Mouse (Mus musculus) kidney, embryonic 16.5 days (tissue): ENCODE data around the gene Zfpm1. TPM values are rescaled to one million over a fixed set of nuclear protein-coding genes. Genes with fewer than 3 reads are reported as not detected.

Source experiments
- ATAC-seq: fragments of 200-750 bp; cut with Nextera tagmentation; 2 replicates; pipeline ENCODE4 v1.8.0; 2017; ENCODE audit warnings: moderate TSS enrichment; ENCODE audit not compliant: low FRiP score, low TSS enrichment
- H3K27ac ChIP-seq: fragments of 300-500 bp; sonication (generic); 2 replicates; pipeline ENCODE4 v1.5.1; 2014; ENCODE audit warnings: low read length
- H3K27me3 ChIP-seq: fragments of 300-500 bp; sonication (generic); 2 replicates; pipeline ENCODE4 v1.6.1; 2014; ENCODE audit warnings: low read length, control low read depth, mixed read lengths; ENCODE audit not compliant: insufficient read depth
- H3K36me3 ChIP-seq: fragments of 300-500 bp; sonication (generic); 2 replicates; pipeline ENCODE4 v1.6.1; 2014; ENCODE audit warnings: low read length, control low read depth, mixed read lengths; ENCODE audit not compliant: insufficient read depth
- H3K4me1 ChIP-seq: fragments of 300-500 bp; sonication (generic); 2 replicates; pipeline ENCODE4 v1.6.1; 2014; ENCODE audit warnings: low read length, control low read depth, mixed read lengths; ENCODE audit not compliant: insufficient read depth
- H3K4me2 ChIP-seq: fragments of 300-500 bp; sonication (generic); replicated peaks from 2 replicates; pipeline ENCODE4 v1.6.1; 2014; ENCODE audit warnings: low read depth, low read length
- H3K4me3 ChIP-seq: fragments of 300-500 bp; sonication (generic); 2 replicates; pipeline ENCODE4 v1.5.1; 2014; ENCODE audit warnings: mild to moderate bottlenecking, low read length
- H3K9ac ChIP-seq: fragments of 300-500 bp; sonication (generic); replicated peaks from 2 replicates; pipeline ENCODE4 v1.6.1; 2014; ENCODE audit warnings: low read length
- H3K9me3 ChIP-seq: fragments of 300-500 bp; sonication (generic); 2 replicates; pipeline ENCODE4 v1.6.1; 2016; ENCODE audit warnings: low read length, control low read depth
- whole genome bisulfite sequencing: fragments of 180-500 bp; shearing (Covaris S2); extraction: QIAGEN DNeasy Blood & Tissue Kit; methylation state at CpG from one replicate; pipeline ENCODE4 v1.1.7; 2014; 5-methylcytosine and 5-hydroxymethylcytosine counted together
- polyA plus RNA-seq: library from polyadenylated mRNA; unstranded; fragments of >200 nt; fragmentation: Nextera tagmentation; extraction: Ambion mirVana; gene quantifications from 2 replicates; pipeline ENCODE4 v1.2.1, GENCODE M21; 2015

Gene Zfpm1
- polyA plus RNA-seq, 1 experiment from 2014 or later: 1.6 TPM

- ATAC-seq: no peak
- Histone ChIP-seq H3K4me1 (peaks cover 4% of the 10 kb centered on the region), H3K36me3 (peaks cover 43% of the 10 kb centered on the region), H3K4me2 (no peak overlapping the region), H3K9ac (no peak overlapping the region), H3K27ac (no peak overlapping the region), H3K27me3 (no peaks in the 10 kb centered on the region), H3K9me3 (no peaks in the 10 kb centered on the region), H3K4me3 (no peak overlapping the region)
- WGBS: 75% methylated on average over 4 of the region's 4 CpGs
Measured at GRCm38 (mm10) chr8:122383039-122383438, 101.1 kb downstream of the Zfpm1 start.

Other genes starting within 250 kb of the Zfpm1 start
- gene Trhr2, start 78.6 kb downstream of the Zfpm1 start, polyA plus RNA-seq: not detected in 2 replicates
- gene Zc3h18, start 94.5 kb downstream of the Zfpm1 start, polyA plus RNA-seq: 50.1 and 50.6 TPM in 2 replicates
- not detected in 2 replicates for gene Il17c, start 139.9 kb downstream of the Zfpm1 start, polyA plus RNA-seq
- gene Cyba, start 150.8 kb downstream of the Zfpm1 start, polyA plus RNA-seq: 385 and 421 TPM in 2 replicates
- 36.4 and 36.6 TPM in 2 replicates for gene Mvd, start 161.3 kb downstream of the Zfpm1 start, polyA plus RNA-seq
- gene Snai3, start 178.6 kb downstream of the Zfpm1 start, polyA plus RNA-seq: 0.75 and 0.77 TPM in 2 replicates
- 39.3 and 46.0 TPM in 2 replicates for gene Rnf166, start 193.9 kb downstream of the Zfpm1 start, polyA plus RNA-seq
- 46.5 and 48.0 TPM in 2 replicates for gene Ctu2, start 194.0 kb downstream of the Zfpm1 start, polyA plus RNA-seq